Mouse (Mus musculus) Patski (cell line): ENCODE data around the gene AY074887. TPM values are rescaled to one million over a fixed set of nuclear protein-coding genes. Genes with fewer than 3 reads are reported as not detected.
"Not testable (repeated sequence)": the region's sequence is repeated elsewhere in the genome, so short reads cannot be mapped to it uniquely, and the experiment has no call there.

Source experiments
- ATAC-seq: fragments of 100-300 bp; one replicate; pipeline ENCODE4 v1.8.0; 2021
- CTCF ChIA-PET: fragments of 350-600 bp; sonication (Branson Sonifier 250); formaldehyde crosslinking; loops from one replicate; lab custom pipeline; 2022; ENCODE audit warnings: inconsistent platforms; lab: Charles Lee
- POLR2A ChIA-PET: fragments of 350-600 bp; sonication (Branson Sonifier 250); formaldehyde crosslinking; loops from one replicate; lab custom pipeline; 2022; ENCODE audit warnings: antibody characterized with exemption, inconsistent platforms; lab: Charles Lee
- DNase-seq: peaks from one replicate; pipeline ENCODE4 v3.0.0-alpha.2; 2011; ENCODE audit warnings: low read depth, low spot score
- H3K27me3 ChIP-seq: fragments of 371-371 bp; one replicate; pipeline ENCODE4 v1.5.1; 2021
- CTCF ChIP-seq: fragments of 100-300 bp; IDR thresholded peaks from one replicate; pipeline ENCODE4 v1.5.1; 2021
- in situ Hi-C: fragments of 300-500 bp; cut with MboI; formaldehyde crosslinking; loops from 3 replicates; pipeline ENCODE4 v1.11.1; 2018; ENCODE audit warnings: low pct_unique_long_range_greater_than_20kb, mixed read lengths
- polyA plus RNA-seq: library from polyadenylated mRNA; unstranded; gene quantifications from one replicate; pipeline ENCODE4 v1.2.3, GENCODE M21; 2021

The AY074887 gene
- 0.65 TPM for polyA plus RNA-seq

DNA sequence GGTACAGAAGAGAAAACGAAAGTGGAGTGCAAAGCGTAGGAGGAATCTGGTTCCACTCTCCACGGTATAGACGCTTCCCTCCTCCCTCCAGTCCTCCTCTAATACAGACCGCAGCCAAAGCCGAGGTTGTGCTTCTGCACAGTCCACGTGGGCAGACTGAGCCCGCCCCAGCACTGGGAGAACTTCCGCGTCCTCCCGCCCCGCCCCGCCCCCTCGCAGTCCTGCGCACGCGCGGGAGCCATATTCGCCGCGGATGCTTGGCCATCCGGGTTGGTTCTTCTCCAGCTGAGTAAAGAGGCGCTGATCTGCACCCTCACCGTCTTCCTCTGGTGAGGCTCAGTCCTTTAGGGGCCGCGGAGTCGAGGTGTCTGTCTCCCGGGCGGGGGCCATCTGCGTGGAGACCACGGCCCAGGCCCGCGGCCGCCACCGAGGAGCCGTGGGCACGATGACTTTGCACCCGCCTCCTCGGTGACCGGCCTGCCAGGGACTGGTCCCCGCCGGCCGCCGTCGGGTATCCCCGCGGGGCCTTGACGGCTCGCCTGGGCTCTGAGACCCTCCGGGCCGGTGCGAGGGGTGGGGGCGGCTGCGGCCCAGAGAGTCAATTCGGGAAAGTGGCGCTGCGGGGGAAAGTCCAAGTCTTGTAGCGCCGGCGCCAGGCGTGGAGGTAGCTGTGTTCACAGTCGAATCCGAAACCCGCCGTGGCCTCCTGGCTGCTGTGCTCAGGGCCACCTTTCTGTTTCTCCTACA, at the start of gene AY074887, which contains the start of gene Psma4:
TSS of gene AY074887 (minus strand) at position 424 of the 747 bp plus-strand sequence.
TSS of gene Psma4 (plus strand) at position 216 of the 747 bp plus-strand sequence.
- ATAC-seq = peak; percentile 93

DNA sequence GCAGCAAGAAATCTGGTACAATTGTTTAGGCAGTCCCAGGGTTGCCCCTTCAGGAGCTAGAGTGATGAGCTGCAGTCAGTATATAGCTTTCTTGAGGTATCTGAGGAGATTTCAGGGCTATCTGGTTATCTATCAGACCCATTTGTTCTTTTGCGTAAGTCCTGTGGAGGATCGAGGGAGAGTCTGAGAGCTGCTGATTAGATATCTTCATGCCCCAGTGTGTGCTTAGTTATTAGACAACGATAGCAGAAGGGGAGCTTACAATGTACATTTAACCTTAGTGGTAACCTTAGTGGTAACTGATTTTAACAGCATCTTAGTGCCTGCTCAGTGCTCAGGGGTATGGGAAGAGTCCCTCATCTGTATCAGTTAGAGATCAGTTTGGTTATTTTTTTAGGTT, 44.8 kb upstream of the AY074887 start:
- DNase-seq = no peak
- no peak for TF ChIP-seq CTCF
- ChIA-PET POLR2A (no interaction called here), CTCF (no interaction called here)
- peaks cover 39% of the 10 kb centered on the region for H3K27me3 ChIP-seq
- in situ Hi-C loops = no loop called here
- ATAC-seq = no peak

More for the DNA sequence above, at the start of gene AY074887, which contains the start of gene Psma4:
- POLR2A ChIA-PET = interaction anchor here (0.6 to 0.7 kb wide), 2 partner anchors 215 to 247 kb away, joined by 3 to 4 read pairs; no protein-coding TSS in a partner anchor
- CTCF ChIA-PET = no interaction called here
- in situ Hi-C loops = no loop called here
- peak; percentile 47 for DNase-seq
- H3K27me3 ChIP-seq = no peaks in the 10 kb centered on the region
- TF ChIP-seq CTCF = no peak

GRCm38 (mm10) chr9:54994381-54994780, 43.6 kb upstream of the AY074887 start:
- DNase-seq (no peak), ATAC-seq (no peak)
- peaks cover 36% of the 10 kb centered on the region for H3K27me3 ChIP-seq
- ChIA-PET POLR2A (no interaction called here), CTCF (no interaction called here)
- no peak for TF ChIP-seq CTCF
- in situ Hi-C loops = no loop called here

DNA sequence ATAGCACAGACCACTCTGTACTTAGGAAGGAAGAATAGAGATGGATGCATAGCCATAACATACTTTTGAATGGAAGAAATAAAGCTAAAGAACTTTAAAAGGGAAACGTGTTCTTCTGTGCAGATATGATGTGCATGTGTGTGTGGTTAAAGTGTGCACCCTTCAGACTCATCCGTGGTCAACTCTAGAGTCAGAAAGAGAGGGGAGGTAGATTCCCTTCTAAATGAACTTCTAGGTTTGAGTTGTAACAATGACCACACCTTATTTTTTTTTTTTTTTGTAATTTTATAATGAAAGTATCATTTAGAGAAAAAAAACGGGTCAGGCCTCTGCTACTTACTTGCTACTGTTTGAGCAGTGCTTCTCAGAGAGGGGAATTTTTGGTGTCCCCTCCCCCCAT, 39.6 kb upstream of the AY074887 start:
- ChIA-PET POLR2A (no interaction called here), CTCF (interaction anchor here (0.8 kb wide), 1 partner anchor 18 kb away, joined by 3 read pairs; no protein-coding TSS in a partner anchor)
- H3K27me3 ChIP-seq = peaks cover 34% of the 10 kb centered on the region
- no peak for DNase-seq
- in situ Hi-C loops = no loop called here
- TF ChIP-seq CTCF = no peak
- no peak for ATAC-seq

DNA sequence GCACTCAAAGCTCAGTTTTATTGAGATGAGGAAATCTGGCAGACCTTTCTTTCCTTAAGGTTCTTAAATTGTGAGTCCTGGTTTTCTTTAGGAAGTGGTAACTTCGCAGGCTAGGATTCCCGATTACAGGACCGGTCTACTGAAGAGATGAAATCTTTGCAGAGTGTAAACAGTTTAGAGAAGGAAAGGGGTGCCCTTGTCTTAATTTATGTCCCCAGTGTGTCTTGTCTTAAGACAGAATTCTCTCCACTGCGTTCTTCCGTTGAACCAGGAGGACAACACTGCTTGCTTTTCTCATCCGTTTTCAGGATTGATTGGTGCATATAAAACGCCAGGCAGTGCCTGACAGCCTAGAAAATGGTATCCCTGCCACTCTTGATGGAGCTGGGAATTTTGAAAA, 31.6 kb upstream of the AY074887 start:
- in situ Hi-C loops = no loop called here
- POLR2A ChIA-PET = no interaction called here
- ATAC-seq = no peak

DNA sequence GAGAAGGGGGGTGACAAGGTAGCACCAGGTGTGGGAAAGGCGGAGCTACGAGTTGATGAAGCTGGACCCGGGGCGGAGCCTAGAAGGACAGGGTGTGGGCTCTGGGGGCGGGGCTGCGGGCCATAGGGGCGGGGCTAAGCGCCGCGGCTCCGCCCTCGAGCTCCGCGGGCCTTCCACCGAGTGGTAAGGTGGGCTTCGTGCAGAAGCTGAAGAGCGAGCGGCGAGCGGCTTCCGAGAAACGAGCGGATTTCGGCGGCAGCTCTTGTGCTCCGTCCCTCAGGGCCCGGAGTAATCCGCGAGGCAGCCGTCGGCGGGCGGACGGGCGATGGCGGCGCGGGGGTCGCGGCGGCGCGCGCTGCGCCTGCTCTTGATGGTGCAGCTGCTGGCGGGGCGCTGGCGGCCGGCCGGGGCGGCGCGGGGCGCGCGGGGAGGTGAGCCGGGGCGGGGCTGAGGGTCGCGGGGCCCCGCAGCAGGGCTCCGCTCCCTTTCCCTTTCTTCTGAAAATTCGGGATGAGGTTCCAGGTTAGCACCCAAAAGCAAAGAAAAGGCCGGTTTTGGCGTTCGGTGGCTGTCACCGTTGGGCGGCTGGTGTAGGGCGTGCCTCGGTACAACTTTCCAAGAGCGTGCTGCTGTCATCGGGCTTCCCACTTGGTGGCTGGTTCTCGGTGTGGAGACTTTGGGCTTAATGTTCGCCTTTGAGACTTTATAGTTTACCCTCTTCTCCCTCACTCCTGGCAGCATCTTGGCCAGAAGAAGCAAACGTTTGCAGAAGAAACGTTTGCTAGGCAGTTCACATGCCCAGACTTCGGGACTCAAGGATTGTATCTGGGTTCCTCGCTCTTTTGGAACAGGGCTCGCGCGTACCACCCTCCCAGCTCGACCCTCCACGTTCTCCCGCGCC, 30.7 kb upstream of the AY074887 start:
- H3K27me3 ChIP-seq = peaks cover 65% of the 10 kb centered on the region
- ChIA-PET POLR2A (no interaction called here), CTCF (no interaction called here)
- in situ Hi-C loops = no loop called here
- ATAC-seq = no peak
- TF ChIP-seq CTCF = no peak
- DNase-seq = no peak

More for the DNA sequence above, 31.6 kb upstream of the AY074887 start:
- no peak for TF ChIP-seq CTCF
- H3K27me3 ChIP-seq = peaks cover 57% of the 10 kb centered on the region
- CTCF ChIA-PET = no interaction called here
- no peak for DNase-seq

GRCm38 (mm10) chr9:54980674-54981073, 29.9 kb upstream of the AY074887 start, which contains the start of gene Chrna5:
Chrna5 (plus strand) TSS chr9:54980880.
- ATAC-seq (no peak), DNase-seq (no peak)
- POLR2A ChIA-PET = no interaction called here
- H3K27me3 ChIP-seq = peaks cover 74% of the 10 kb centered on the region
- no peak for TF ChIP-seq CTCF
- CTCF ChIA-PET = interaction anchor here (1.4 kb wide), 1 partner anchor 9 kb away, joined by 3 read pairs; no protein-coding TSS in a partner anchor
- in situ Hi-C loops = no loop called here

GRCm38 (mm10) chr9:54969972-54970637, 19.3 kb upstream of the AY074887 start:
- DNase-seq = no peak
- in situ Hi-C loops = no loop called here
- CTCF ChIA-PET = no interaction called here
- TF ChIP-seq CTCF = no peak
- POLR2A ChIA-PET = no interaction called here
- no peak for ATAC-seq
- peaks cover 3% of the 10 kb centered on the region for H3K27me3 ChIP-seq

DNA sequence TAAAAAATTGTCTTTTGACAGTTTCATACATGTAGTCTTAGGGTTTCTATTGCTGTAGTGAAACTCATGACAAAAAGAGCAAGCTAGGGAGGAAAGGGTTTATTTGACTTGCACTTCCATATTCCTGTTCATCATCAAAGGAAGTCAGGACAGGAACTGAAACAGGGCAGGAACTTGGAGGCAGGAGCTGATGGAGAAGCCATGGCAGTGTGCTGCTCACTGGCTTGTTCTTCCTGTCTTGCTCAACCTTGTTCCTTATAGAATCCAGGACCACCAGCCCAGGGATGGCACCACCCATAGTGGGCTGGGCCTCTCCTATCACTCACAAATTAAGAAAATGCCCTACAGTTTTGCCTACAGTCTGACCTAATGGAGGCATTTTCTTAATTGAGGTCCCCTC, 12.9 kb upstream of the AY074887 start:
- no peak for DNase-seq
- CTCF ChIA-PET = interaction anchor here (1.3 kb wide), 1 partner anchor 13 kb away, joined by 3 read pairs; no protein-coding TSS in a partner anchor
- in situ Hi-C loops = no loop called here
- no peak for TF ChIP-seq CTCF
- POLR2A ChIA-PET = no interaction called here
- H3K27me3 ChIP-seq = no peaks in the 10 kb centered on the region
- no peak for ATAC-seq

GRCm38 (mm10) chr9:54961059-54961458, 10.3 kb upstream of the AY074887 start:
- no peak for TF ChIP-seq CTCF
- DNase-seq (no peak), ATAC-seq (no peak)
- ChIA-PET CTCF (no interaction called here), POLR2A (no interaction called here)
- H3K27me3 ChIP-seq = no peaks in the 10 kb centered on the region
- in situ Hi-C loops = no loop called here

DNA sequence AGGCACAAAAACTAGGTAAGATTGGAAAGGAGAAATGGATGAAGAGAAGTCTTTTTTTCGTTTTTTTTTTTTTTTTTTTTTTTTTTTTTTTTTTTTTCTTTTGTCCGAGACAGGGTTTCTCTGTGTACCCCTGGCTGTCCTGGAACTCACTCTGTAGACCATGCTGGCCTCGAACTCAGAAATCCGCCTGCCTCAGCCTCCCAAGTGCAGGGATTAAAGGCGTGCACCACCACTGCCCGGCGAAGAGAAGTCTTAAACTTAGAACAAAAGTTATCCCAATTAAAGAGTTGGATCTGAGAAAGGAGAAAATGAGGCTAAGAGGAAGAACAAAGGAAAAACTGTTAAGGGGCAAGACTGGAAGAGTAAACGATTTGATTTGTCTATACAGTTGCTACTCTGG, 636 bp downstream of the AY074887 start:
- DNase-seq, CTCF ChIA-PET, in situ Hi-C loops, ATAC-seq, H3K27me3 ChIP-seq: not testable (repeated sequence)
- POLR2A ChIA-PET = interaction anchor here (0.6 to 0.7 kb wide), 3 partner anchors 16 to 1409 kb away, joined by 3 to 4 read pairs (median 4); no protein-coding TSS in a partner anchor
